ENCODE assay signal across 23 mouse cellular contexts in the genomic region with DNA sequence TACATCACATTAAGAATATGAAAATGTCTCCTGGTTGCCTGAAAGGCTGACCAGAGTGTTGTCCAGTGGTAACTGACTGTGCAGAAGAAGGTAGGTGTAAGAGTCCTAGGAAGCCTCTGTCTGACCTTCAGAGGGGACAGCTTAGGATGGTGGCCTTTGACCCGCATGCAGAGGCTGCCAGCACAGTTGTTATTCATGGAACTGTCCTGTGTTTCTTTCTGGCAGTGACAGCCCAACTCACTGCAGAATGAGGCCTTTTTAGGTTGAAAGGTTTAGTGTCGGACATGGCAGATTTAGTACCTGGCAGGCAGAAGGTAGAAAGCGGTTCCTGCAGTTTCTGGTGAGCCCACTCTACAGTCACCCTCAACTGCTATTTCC. TPM values are rescaled to one million over a fixed set of nuclear protein-coding genes. Genes with fewer than 3 reads are reported as not detected.
A peak's percentile ranks its signal among the peaks of the same experiment; 100 is the strongest.
DNase-seq lines count a peak whose midpoint lies in the region; ATAC-seq lines count a peak whose summit lies in the region.
"Had no signal": no experiment of that assay in that cellular context is flagged by ENCODE, and none has a peak within 500 bp of the region (broad histone marks: within the 10 kb centered on the region; RNA-seq: fewer than 3 reads in every experiment).

No protein-coding gene starts in this region.

- H3K9me3 ChIP-seq in kidney, embryonic 15.5 days (replicated peaks): no peaks in the 10 kb centered on the region
- H3K9me3 ChIP-seq in neural tube, embryonic 15.5 days (replicated peaks): no peaks in the 10 kb centered on the region
- H3K9me3 ChIP-seq in embryonic facial prominence, embryonic 10.5 days: no peaks in the 10 kb centered on the region
- H3K9me3 ChIP-seq: forebrain, embryonic 12.5 days; hindbrain, embryonic 15.5 days; intestine, embryonic 15.5 days; limb, embryonic 15.5 days had no signal

- H3K4me3 ChIP-seq in kidney, embryonic 15.5 days (replicated peaks): no peak overlapping the region
- no peak overlapping the region for H3K4me3 ChIP-seq in neural tube, embryonic 15.5 days (replicated peaks)
- no peak overlapping the region for H3K4me3 ChIP-seq in embryonic facial prominence, embryonic 10.5 days
- H3K4me3 ChIP-seq: forebrain, embryonic 12.5 days; gastrocnemius, adult 2 months; hindbrain, embryonic 15.5 days; intestine, embryonic 15.5 days; limb, embryonic 15.5 days; myocyte had no signal

- no peak overlapping the region for H3K4me2 ChIP-seq in kidney, embryonic 15.5 days
- no peak overlapping the region for H3K4me2 ChIP-seq in neural tube, embryonic 15.5 days
- H3K4me2 ChIP-seq: forebrain, embryonic 12.5 days; hindbrain, embryonic 15.5 days; intestine, embryonic 15.5 days; limb, embryonic 15.5 days had no signal

- DNase-seq in adrenal gland, adult (ENCODE audit: inconsistent age in 2 of 2, low spot score in 1 of 2): peak; percentile 77 to 78
- no peak for DNase-seq in adrenal gland, postnatal 25 days
- peak; percentile 41 to 59 for DNase-seq in adrenal gland, postnatal 36 days
- peak; percentile 75 to 76 for DNase-seq in kidney, postnatal 4 days
- no peak for DNase-seq in MN1 (ENCODE audit: low spot score)
- DNase-seq in embryonic facial prominence, embryonic 10.5 days (ENCODE audit: low spot score): no peak
- DNase-seq: cerebellum, postnatal 36 days; gastrocnemius, adult 2 months; heart, adult 18-20 months; heart, postnatal 4 days; lung, postnatal 14 days; midbrain, embryonic 14.5 days; spleen, adult 18-20 months; thymus, postnatal 36 days had no signal

- no peak overlapping the region for H3K9ac ChIP-seq in kidney, embryonic 15.5 days
- H3K9ac ChIP-seq in neural tube, embryonic 15.5 days (replicated peaks): no peak overlapping the region
- H3K9ac ChIP-seq: forebrain, embryonic 12.5 days; hindbrain, embryonic 15.5 days; limb, embryonic 15.5 days had no signal

- ATAC-seq in kidney, embryonic 15.5 days (replicated peaks; ENCODE audit: low FRiP score): no peak
- ATAC-seq in neural tube, embryonic 15.5 days (ENCODE audit: low FRiP score): no peak
- ATAC-seq: CD4-positive, CD25-positive, alpha-beta regulatory T cell, adult 4 months had no signal

- H3K36me3 ChIP-seq in kidney, embryonic 15.5 days: no peaks in the 10 kb centered on the region
- no peaks in the 10 kb centered on the region for H3K36me3 ChIP-seq in neural tube, embryonic 15.5 days
- H3K36me3 ChIP-seq in embryonic facial prominence, embryonic 10.5 days (replicated peaks): no peaks in the 10 kb centered on the region
- H3K36me3 ChIP-seq: forebrain, embryonic 12.5 days; hindbrain, embryonic 15.5 days; intestine, embryonic 15.5 days; limb, embryonic 15.5 days had no signal

- H3K27ac ChIP-seq in kidney, embryonic 15.5 days: peak overlapping the region; percentile 72
- no peak overlapping the region for H3K27ac ChIP-seq in neural tube, embryonic 15.5 days (replicated peaks)
- no peak overlapping the region for H3K27ac ChIP-seq in embryonic facial prominence, embryonic 10.5 days (replicated peaks)
- H3K27ac ChIP-seq: forebrain, embryonic 12.5 days; gastrocnemius, adult 2 months; hindbrain, embryonic 15.5 days; limb, embryonic 15.5 days had no signal

- peaks cover 54% of the 10 kb centered on the region for H3K4me1 ChIP-seq in kidney, embryonic 15.5 days
- H3K4me1 ChIP-seq in neural tube, embryonic 15.5 days: peaks cover 16% of the 10 kb centered on the region
- H3K4me1 ChIP-seq in embryonic facial prominence, embryonic 10.5 days: peaks cover 9% of the 10 kb centered on the region; the same call in 1 of the 2 replicates
- H3K4me1 ChIP-seq: forebrain, embryonic 12.5 days; hindbrain, embryonic 15.5 days had no signal

- no peaks in the 10 kb centered on the region for H3K27me3 ChIP-seq in kidney, embryonic 15.5 days
- H3K27me3 ChIP-seq in neural tube, embryonic 15.5 days (replicated peaks): no peaks in the 10 kb centered on the region
- 0 out of 2 replicates have a peak, but pooled peaks cover 4% of the 10 kb centered on the region for H3K27me3 ChIP-seq in embryonic facial prominence, embryonic 10.5 days (replicated peaks; ENCODE audit: low read depth, poor library complexity, severe bottlenecking)
- H3K27me3 ChIP-seq: forebrain, embryonic 12.5 days; hindbrain, embryonic 15.5 days; intestine, embryonic 15.5 days; limb, embryonic 15.5 days had no signal

- WGBS in kidney, embryonic 15.5 days: 47% methylated on average over 3 of the region's 3 CpGs
- WGBS in neural tube, embryonic 15.5 days: 60% methylated on average over 3 of the region's 3 CpGs
- 88% methylated on average over 3 of the region's 3 CpGs for WGBS in embryonic facial prominence, embryonic 10.5 days

RNA-seq across cellular contexts. Expression of a gene that starts 26.6 kb away (rescaled TPM):
- total RNA-seq in adrenal gland, postnatal 25 days (2021): 40.1 and 47.5 TPM in 2 replicates
- total RNA-seq in adrenal gland, postnatal 36 days (2021): 10 to 100 TPM; 32.8 to 33.3 TPM
- 5.5 and 6.4 TPM in 2 replicates for polyA plus RNA-seq in kidney, embryonic 15.5 days (2015; fragmentation: Nextera tagmentation; extraction: Ambion mirVana)
- polyA plus RNA-seq in neural tube, embryonic 15.5 days (2015; fragmentation: Nextera tagmentation; extraction: Ambion mirVana): 1.5 and 2.1 TPM in 2 replicates
- 1.00 and 1.0 TPM in 2 replicates for polyA plus RNA-seq in embryonic facial prominence, embryonic 10.5 days (2016; fragmentation: Nextera tagmentation; extraction: Ambion mirVana)
- total RNA-seq: ES-E14 had no signal

RNA-seq across cellular contexts. Expression of a gene that starts 53.8 kb away (rescaled TPM):
- total RNA-seq in adrenal gland, postnatal 25 days (2021): 25.2 and 30.3 TPM in 2 replicates
- total RNA-seq in adrenal gland, postnatal 36 days (2021): 10 to 100 TPM; 22.0 to 28.3 TPM
- 14.7 and 14.8 TPM in 2 replicates for polyA plus RNA-seq in kidney, embryonic 15.5 days (2015; fragmentation: Nextera tagmentation; extraction: Ambion mirVana)
- polyA plus RNA-seq in neural tube, embryonic 15.5 days (2015; fragmentation: Nextera tagmentation; extraction: Ambion mirVana): 8.3 and 12.0 TPM in 2 replicates
- polyA plus RNA-seq in embryonic facial prominence, embryonic 10.5 days (2016; fragmentation: Nextera tagmentation; extraction: Ambion mirVana): 20.0 and 21.2 TPM in 2 replicates

Comparison
In these comparisons a context has a peak if more than half of its experiments do, and no peak if none do; other contexts are left out.
1. DNase-seq: peak in adrenal gland, adult (2 of 2), adrenal gland, postnatal 36 days (2 of 2) and kidney, postnatal 4 days (2 of 2); none in adrenal gland, postnatal 25 days (single experiment), MN1 (single experiment) and embryonic facial prominence, embryonic 10.5 days (single experiment).